Mouse (Mus musculus): ENCODE measurements around the gene Tmem121b.

DNA sequence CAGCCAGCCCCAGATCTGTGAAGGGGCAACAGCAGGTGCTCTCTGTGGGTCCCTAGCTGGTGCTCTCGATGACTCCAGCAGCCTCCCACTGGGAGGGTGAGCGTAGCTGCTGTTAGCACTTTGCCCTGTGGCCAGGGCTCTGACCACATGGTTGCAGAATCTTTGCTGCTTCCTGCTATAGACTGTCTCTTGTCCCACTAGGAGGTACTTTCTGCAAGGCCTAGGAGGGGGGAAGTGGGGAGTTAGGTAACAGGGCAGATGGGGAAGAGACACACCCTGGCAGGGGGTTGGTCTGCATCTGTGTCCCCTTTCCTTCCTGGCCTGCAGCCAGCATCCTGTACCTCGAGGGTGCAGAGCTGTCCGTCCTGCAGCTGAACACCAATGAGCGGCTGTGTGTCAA is 20.2 kb downstream of the Tmem121b start:
- TF ChIP-seq CTCF (IDR thresholded peaks at IDR 0.05; ENCODE audit: low read depth, low read length) (no peak), POLR2AphosphoS5 (IDR thresholded peaks at IDR 0.05; ENCODE audit: insufficient replicate concordance, low read depth, low read length) (no peak), GATA1 (IDR thresholded peaks at IDR 0.05; ENCODE audit: borderline replicate concordance, low read length) (no peak), TAL1 (conservative IDR thresholded peaks at IDR 0.05; ENCODE audit: low read depth, low read length) (no peak), GATA2 (IDR thresholded peaks at IDR 0.05; ENCODE audit: borderline replicate concordance, low read depth, low read length) (no peak)
